Mouse (Mus musculus): ENCODE results near the gene Lrrc3. TPM values are rescaled to one million over a fixed set of nuclear protein-coding genes. Genes with fewer than 3 reads are reported as not detected.

Gene Lrrc3
- polyA plus RNA-seq, 1 experiment: 15.3 TPM

GRCm38 (mm10) chr10:77901871-77902210, 495 bp downstream of the Lrrc3 start:
- DNase-seq (ENCODE audit: low read depth): no peak

GRCm38 (mm10) chr10:77900903-77901818, 1.2 kb downstream of the Lrrc3 start:
- no peak for DNase-seq (ENCODE audit: low read depth)
- no peak for TF ChIP-seq POLR2A (IDR thresholded peaks at IDR 0.05; ENCODE audit: borderline replicate concordance, extremely low read depth, insufficient read depth, insufficient read length, poor library complexity, severe bottlenecking)
- TF ChIP-seq CTCF (IDR thresholded peaks at IDR 0.05; ENCODE audit: borderline replicate concordance, extremely low read depth, insufficient read depth, insufficient read length): no peak

More at GRCm38 (mm10) chr10:77901871-77902210, 495 bp downstream of the Lrrc3 start:
- no peak for TF ChIP-seq CTCF (IDR thresholded peaks at IDR 0.05; ENCODE audit: borderline replicate concordance, extremely low read depth, insufficient read depth, insufficient read length)
- no peak for TF ChIP-seq POLR2A (IDR thresholded peaks at IDR 0.05; ENCODE audit: borderline replicate concordance, extremely low read depth, insufficient read depth, insufficient read length, poor library complexity, severe bottlenecking)

GRCm38 (mm10) chr10:77900126-77900525, 2.2 kb downstream of the Lrrc3 start:
- no peak for DNase-seq (ENCODE audit: low read depth)
- TF ChIP-seq POLR2A (IDR thresholded peaks at IDR 0.05; ENCODE audit: borderline replicate concordance, extremely low read depth, insufficient read depth, insufficient read length, poor library complexity, severe bottlenecking) (no peak), CTCF (IDR thresholded peaks at IDR 0.05; ENCODE audit: borderline replicate concordance, extremely low read depth, insufficient read depth, insufficient read length) (no peak)

- TF ChIP-seq CTCF (IDR thresholded peaks at IDR 0.05; ENCODE audit: borderline replicate concordance, extremely low read depth, insufficient read depth, insufficient read length) (no peak), POLR2A (IDR thresholded peaks at IDR 0.05; ENCODE audit: borderline replicate concordance, extremely low read depth, insufficient read depth, insufficient read length, poor library complexity, severe bottlenecking) (no peak)
- peak; percentile 28 for DNase-seq (ENCODE audit: low read depth)
Measured at GRCm38 (mm10) chr10:77895562-77895961, 6.8 kb downstream of the Lrrc3 start.

GRCm38 (mm10) chr10:77890987-77891565, 11.3 kb downstream of the Lrrc3 start:
- TF ChIP-seq CTCF (IDR thresholded peaks at IDR 0.05; ENCODE audit: borderline replicate concordance, extremely low read depth, insufficient read depth, insufficient read length) (no peak), POLR2A (IDR thresholded peaks at IDR 0.05; ENCODE audit: borderline replicate concordance, extremely low read depth, insufficient read depth, insufficient read length, poor library complexity, severe bottlenecking) (no peak)
- no peak for DNase-seq (ENCODE audit: low read depth)

GRCm38 (mm10) chr10:77886007-77886747, 16.2 kb downstream of the Lrrc3 start:
- DNase-seq (ENCODE audit: low read depth): no peak

GRCm38 (mm10) chr10:77882553-77882952, 19.8 kb downstream of the Lrrc3 start:
- TF ChIP-seq POLR2A (IDR thresholded peaks at IDR 0.05; ENCODE audit: borderline replicate concordance, extremely low read depth, insufficient read depth, insufficient read length, poor library complexity, severe bottlenecking) (no peak), CTCF (IDR thresholded peaks at IDR 0.05; ENCODE audit: borderline replicate concordance, extremely low read depth, insufficient read depth, insufficient read length) (peak; percentile 29; the same call in 1 of the 2 replicates)
- no peak for DNase-seq (ENCODE audit: low read depth)

More at GRCm38 (mm10) chr10:77886007-77886747, 16.2 kb downstream of the Lrrc3 start:
- TF ChIP-seq POLR2A (IDR thresholded peaks at IDR 0.05; ENCODE audit: borderline replicate concordance, extremely low read depth, insufficient read depth, insufficient read length, poor library complexity, severe bottlenecking) (no peak), CTCF (IDR thresholded peaks at IDR 0.05; ENCODE audit: borderline replicate concordance, extremely low read depth, insufficient read depth, insufficient read length) (peak; percentile 33; the same call in 1 of the 2 replicates)

- TF ChIP-seq POLR2A (IDR thresholded peaks at IDR 0.05; ENCODE audit: borderline replicate concordance, extremely low read depth, insufficient read depth, insufficient read length, poor library complexity, severe bottlenecking) (no peak), CTCF (IDR thresholded peaks at IDR 0.05; ENCODE audit: borderline replicate concordance, extremely low read depth, insufficient read depth, insufficient read length) (no peak)
- no peak for DNase-seq (ENCODE audit: low read depth)
Measured at GRCm38 (mm10) chr10:77880305-77880704, 22.0 kb downstream of the Lrrc3 start.

GRCm38 (mm10) chr10:77878985-77879384, 23.4 kb downstream of the Lrrc3 start:
- TF ChIP-seq CTCF (IDR thresholded peaks at IDR 0.05; ENCODE audit: borderline replicate concordance, extremely low read depth, insufficient read depth, insufficient read length) (peak; percentile 48; the same call in 1 of the 2 replicates), POLR2A (IDR thresholded peaks at IDR 0.05; ENCODE audit: borderline replicate concordance, extremely low read depth, insufficient read depth, insufficient read length, poor library complexity, severe bottlenecking) (no peak)
- no peak for DNase-seq (ENCODE audit: low read depth)

- DNase-seq (ENCODE audit: low read depth): no peak
Measured at GRCm38 (mm10) chr10:77869651-77870050, 32.7 kb downstream of the Lrrc3 start.

GRCm38 (mm10) chr10:77867546-77867945, 34.8 kb downstream of the Lrrc3 start:
- TF ChIP-seq CTCF (IDR thresholded peaks at IDR 0.05; ENCODE audit: borderline replicate concordance, extremely low read depth, insufficient read depth, insufficient read length): no peak
- TF ChIP-seq POLR2A (IDR thresholded peaks at IDR 0.05; ENCODE audit: borderline replicate concordance, extremely low read depth, insufficient read depth, insufficient read length, poor library complexity, severe bottlenecking): no peak
- no peak for DNase-seq (ENCODE audit: low read depth)

More at GRCm38 (mm10) chr10:77869651-77870050, 32.7 kb downstream of the Lrrc3 start:
- TF ChIP-seq CTCF (IDR thresholded peaks at IDR 0.05; ENCODE audit: borderline replicate concordance, extremely low read depth, insufficient read depth, insufficient read length): no peak
- TF ChIP-seq POLR2A (IDR thresholded peaks at IDR 0.05; ENCODE audit: borderline replicate concordance, extremely low read depth, insufficient read depth, insufficient read length, poor library complexity, severe bottlenecking): no peak

All from brain, embryonic 14.5 days (tissue).